Mouse (Mus musculus): Measurements from ENCODE around the gene Rap1gap2.

Rap1gap2 gene

DNA sequence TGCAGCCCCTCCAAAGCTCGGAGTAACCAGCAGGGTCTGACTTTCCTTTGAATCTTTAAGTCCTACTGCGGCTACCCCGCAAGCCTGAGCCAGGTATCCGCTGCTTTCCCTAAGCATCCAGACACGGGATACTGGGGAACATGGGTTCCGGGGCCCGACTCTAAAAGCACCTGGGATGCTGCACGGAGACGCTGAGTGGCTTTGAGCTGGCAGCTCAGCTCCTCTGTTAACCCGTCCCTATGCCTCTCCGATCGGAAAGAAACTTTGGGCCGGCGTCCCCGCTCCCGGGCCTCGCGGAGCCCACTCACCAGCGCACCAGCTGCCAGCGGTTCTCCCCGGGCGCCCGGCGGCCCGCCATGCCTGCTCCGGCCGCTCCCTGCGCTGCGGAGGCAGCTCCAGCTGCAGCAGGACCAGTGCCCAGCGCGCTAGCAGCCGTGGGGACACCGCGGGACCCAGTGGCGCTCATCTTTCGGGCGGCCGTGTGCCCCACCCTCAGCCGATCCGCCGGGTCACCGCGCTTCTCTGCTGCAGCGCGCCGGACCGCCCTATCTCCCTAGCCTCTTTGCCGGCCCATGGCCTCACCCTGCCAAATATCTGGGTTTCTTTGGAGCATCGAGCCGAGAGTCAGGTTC lies at the start of gene Rap1gap2:
TSS of gene Rap1gap2 (minus strand) at position 371 of the 632 bp plus-strand sequence.
- DNase-seq, result no peak

DNA sequence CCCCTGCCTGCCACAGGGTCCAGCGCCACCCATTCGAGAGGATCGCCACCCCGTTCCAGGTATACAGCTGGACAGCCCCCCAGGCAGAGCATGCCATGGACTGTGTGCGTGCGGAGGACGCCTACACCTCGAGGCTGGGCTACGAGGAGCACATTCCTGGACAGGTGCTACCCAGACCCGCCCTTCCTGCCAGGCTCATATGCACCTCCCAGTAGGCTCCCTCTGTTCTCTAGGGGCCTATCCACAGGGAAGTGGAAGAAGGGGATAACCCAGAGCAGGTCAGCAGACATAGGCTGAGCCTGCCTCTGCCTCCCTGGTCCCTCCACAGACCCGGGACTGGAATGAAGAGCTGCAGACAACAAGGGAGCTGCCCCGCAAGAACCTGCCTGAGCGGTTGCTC lies 49.6 kb upstream of the Rap1gap2 start:
- DNase-seq, result no peak

DNA sequence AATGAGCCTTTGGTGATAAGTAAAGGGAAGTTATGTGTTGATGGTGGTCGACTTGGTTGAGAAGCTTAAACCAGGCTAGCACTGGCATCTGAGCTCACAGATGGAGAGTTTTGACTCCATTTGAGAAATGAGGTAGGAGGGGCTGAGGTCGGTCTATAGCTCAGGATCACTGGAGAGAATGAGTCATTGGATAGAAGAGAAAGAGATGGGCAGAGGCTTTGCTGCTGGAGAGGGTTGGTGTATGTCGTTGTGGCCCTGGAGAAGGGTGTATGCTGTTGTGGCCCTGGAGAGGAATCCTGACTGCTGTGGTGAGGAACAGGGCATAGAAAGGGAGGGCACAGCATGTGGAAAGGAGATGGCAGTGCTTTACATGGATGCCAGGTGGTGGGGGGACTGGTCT lies 45.2 kb upstream of the Rap1gap2 start:
- no peak for DNase-seq

DNA sequence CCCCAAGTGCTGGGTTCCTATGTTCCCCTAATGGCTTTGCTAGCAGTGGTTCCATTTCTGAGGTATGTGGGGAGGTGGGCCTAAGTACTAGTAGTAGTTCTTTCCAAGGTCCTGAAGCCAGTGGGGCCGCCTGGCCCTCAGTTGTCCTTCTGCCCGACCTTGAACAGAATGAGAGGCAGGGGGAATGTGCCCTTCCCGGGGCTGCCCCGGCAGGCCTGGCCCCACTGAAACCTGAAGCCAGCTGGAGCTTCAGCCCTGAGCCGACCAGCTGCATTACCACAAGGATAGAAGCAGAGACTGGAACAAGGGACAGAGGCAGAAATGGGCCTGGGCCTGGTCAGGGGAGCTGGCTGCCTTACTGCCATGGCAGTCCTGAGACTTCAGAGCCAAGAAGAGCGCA lies 42.7 kb upstream of the Rap1gap2 start:
- DNase-seq, result no peak

DNA sequence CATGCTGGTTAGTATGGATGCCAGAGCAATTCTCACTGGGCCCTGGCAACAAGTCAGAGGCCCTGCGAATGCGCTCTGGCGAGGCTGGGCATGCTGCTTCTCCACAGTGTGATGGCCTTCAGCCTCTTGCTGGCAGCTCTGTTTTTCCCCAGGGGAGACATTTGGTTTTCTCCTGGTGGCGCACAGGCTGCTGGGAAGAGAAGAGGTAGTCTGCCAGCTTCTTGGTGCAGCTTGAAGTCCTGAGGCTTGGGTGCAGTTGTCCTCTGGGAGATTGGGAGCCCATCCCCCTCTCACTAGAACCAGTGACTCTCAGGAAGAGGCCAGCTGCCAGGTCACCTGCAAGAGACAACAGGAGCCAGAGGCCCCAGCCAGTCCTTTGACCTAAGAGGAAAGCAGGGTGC lies 42.1 kb upstream of the Rap1gap2 start:
- DNase-seq, result peak; percentile 66

DNA sequence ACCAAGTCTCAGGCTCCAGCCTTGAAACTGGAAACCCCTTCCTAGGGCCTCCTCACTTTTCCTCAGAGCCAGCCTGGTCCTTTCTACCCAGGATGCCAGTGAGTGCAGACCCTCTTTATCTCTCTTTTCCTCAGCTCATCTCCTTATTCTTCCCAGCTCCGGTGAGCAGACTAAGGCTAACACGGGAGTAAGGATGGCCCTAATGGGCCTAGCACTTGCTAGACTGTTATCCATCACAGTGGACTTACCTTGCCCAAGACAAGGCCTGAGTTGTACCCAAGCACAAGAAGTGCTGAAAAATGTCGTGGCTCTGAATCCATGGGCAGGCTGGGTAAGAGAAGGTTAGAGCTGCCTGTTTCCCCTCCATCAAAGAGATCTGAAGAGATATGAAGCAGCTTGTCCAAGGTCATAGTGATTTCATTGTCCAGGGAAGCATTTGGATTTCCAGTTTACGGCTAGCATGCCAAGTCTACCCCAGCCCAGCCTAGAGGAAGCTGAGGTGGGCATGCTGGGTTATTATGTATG lies 39.9 kb upstream of the Rap1gap2 start:
- DNase-seq, result peak; percentile 28

DNA sequence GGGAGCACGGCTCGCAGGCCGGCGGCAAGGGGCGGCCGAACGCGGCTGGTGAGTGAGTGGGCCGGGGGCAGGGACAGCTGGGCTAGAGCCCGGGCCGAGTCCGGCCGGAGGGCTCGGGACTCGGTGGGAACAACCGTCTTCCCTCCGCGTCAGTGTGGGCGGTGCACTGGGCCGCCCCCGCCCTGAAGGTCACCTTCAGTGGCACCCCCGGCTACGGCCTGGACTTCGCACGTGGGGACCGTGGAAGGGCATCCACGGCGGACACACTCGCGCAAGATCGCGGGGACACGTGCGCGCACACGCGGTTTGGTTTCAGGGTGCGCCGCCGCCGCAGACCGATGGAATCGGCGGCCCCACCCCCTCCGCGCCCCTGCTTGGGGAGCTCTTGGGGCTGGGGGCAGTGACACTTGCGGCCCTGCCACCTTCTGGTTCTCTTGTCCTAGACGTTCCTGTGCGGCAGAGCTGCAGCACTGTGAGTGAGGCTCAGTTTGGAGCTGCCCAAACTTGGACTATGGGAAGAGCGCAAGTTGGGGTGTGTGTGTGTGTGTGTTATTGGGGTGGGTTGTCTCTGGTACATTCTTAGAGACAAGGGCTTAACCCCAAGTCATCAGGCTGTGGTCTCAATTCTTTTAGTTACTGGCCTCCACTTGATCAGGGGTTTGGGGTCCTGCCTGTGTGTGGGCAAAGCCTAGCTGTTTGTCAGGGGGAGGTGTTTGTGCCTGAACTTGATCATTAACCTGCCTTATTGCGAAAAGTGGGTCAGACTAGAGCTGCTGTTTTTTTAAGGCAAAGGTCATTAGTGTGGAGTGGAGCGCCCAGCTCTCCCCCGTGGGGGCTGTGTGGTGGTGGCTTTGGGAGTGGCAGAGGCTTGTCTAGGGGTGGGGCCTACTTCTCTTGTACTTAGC lies 39.2 kb upstream of the Rap1gap2 start:
- DNase-seq, result peak; percentile 61

DNA sequence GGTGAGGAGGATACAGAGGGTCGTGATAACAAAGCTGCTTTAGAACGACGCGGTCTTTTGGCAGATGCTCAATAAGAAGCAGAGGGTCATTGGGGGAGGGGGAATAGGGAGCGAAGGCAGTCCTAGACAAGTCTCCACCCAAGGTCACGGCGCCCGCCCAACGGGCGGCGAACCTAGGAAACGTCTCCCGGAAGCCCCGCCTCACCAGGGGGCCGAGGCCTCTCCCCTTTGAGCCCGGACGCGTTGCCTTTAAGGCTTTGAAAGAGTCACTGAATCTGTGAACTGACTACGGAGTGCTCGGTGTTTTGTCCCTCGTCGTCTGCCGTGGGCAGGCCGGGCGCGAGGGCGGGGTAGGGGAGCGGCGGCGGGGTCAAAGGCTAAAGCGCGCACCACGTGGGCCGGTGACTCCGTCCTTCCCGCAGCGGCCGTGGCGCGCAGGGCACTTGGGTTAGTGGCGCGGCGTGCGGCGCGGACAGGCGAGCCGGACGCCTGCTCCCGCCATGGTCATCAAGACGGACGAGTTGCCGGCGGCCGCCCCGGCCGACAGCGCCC lies 38.5 kb upstream of the Rap1gap2 start, which contains the start of gene Cluh:
TSS of gene Cluh (plus strand) at position 401 of the 552 bp plus-strand sequence.
- DNase-seq, result peak; percentile 96

DNA sequence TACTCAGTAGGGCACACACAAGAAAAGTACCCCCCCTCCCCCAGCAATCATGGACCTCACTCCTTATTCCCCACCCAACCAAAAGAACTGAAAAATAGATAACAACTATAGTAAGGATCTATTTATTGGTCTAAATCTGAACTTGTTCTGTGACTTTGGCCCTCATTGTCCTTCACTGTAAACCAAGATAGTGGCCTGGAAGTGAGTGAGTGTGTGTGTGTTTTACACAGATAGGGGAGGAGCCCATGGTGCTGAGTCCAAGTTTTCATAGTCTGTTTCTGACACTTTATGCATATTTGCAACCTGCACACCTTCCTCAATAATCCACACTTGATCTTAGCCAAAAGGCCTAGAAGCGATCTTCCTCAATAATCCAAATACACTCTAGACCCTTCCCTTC lies 38.0 kb upstream of the Rap1gap2 start:
- no peak for DNase-seq

DNA sequence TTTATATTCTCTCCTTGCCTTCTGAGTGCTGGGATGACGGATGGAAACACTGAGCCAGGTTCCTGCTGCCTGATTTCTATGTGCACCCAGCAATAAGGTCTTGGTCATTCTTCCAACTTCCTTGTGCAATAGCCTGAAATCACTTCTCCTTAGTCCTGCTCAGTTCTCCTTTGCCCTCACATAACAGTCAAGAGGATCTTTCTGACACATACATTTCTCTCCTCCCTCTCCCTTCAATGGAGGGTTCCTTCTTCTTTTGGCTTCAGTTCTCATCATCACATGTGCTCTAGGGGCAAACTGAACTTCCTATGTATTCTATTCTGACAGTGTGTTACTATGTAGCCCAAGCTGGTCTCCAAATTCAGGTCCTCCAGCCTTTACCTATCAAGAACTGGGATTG lies 37.3 kb upstream of the Rap1gap2 start:
- peak; percentile 29 for DNase-seq

DNA sequence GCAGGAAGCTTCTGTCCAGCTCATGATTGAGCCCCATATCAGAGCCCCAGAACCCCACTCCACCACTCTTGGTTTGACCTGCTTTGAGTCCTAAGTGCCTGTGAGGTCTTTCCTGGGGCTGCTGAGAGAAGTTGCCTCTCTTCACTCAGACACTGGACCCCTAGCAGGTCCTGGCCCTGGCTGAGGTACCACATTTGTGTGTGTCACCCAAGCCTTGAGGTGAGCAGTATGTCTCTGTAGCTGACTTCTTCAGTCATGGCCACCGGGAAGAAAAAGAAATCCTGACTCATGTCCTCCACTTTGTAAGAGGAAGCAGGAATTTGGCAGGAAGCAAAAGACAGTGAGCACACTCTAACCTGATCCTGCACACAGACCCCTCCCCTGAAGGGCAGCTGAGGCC lies 28.9 kb upstream of the Rap1gap2 start:
- peak; percentile 34 for DNase-seq

DNA sequence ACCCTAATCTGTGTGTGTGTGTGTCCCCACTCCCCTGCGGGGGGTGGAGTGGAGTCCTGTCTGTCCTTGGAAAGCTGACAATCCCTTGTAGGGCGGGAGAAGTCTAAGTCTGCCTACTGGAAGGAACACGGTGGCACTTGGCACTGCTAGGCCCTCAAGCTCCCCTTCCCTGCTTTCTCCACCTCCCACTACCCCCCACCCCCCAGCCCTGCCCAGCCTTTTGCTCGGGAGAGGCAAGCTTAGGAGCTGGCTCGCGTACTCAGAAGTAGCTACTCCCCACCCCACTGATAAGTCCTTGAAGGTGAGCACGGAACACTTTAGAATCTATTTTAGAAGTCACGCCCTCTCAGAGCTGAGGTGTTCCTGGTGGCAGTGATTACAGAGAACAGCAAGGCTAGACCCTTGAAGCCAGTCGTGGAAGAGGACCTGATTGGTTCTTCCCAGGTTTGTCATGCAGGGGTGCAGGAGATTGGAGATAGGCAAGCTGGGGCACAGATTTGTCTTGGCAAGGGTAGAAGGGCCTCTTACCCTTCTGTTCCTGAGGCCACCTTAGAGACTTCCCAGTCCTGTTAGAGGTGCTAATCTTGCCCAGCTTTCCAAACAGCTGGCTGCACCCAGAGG lies 28.2 kb upstream of the Rap1gap2 start:
- peak; percentile 57 for DNase-seq

DNA sequence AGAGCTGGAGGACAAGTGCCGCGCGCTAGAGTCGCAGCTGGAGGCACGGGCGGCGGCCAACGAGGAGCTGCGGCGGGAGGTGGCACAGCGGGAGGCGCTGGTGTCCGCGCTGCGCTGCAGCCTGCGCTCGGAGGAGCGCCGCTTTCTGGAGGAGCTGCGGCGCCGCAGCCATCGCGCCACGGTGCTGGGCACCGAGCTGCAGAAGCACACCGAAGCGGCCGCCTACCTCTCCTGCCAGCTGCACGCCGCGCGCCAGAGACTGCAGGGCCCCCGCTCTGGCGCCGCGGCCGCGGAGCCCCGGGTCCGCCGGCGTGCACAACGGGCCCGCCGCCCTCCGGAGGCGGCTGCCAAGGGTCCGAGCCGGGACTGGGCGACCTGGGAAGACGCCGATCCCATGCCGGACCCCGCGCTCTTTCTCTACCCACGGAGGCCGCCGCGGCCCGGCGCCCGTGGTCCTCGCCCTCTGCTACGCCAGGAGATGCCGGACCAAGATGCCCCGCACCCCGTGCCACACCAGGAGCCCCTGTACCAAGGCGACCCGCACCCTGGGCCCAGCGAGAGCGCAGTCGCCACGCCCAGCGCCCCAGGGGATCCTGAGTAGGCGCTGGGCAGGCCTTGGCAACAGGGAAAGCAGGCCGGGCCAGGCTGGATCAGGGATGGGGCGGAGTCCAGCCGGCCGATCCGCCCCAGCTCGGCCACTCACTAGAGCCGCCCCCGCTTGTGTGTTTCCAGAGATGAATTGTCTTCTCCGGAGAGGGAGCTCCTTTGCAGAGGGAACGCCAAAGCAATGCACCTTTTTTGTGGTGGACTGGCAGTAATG lies 27.5 kb upstream of the Rap1gap2 start:
- peak; percentile 85 for DNase-seq

DNA sequence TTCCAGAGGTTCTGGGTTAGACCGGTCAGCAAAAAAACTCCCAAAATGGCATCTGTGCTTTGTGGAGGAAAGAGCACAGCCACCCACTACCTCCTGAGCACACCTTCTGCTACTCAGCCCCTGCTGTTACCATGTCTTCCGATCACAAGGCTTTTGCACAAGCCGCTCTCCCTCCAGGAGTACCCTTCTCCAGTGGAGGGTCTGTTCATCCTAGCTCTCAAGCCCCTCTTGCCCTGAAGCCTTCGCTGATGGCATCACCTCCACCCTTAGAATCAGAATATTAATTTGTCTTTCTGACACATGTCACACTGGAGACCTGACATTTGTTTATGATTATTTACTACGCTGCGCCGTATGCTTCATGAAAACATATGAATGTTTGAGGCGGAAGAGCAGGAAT lies 26.8 kb upstream of the Rap1gap2 start:
- DNase-seq, result no peak

DNA sequence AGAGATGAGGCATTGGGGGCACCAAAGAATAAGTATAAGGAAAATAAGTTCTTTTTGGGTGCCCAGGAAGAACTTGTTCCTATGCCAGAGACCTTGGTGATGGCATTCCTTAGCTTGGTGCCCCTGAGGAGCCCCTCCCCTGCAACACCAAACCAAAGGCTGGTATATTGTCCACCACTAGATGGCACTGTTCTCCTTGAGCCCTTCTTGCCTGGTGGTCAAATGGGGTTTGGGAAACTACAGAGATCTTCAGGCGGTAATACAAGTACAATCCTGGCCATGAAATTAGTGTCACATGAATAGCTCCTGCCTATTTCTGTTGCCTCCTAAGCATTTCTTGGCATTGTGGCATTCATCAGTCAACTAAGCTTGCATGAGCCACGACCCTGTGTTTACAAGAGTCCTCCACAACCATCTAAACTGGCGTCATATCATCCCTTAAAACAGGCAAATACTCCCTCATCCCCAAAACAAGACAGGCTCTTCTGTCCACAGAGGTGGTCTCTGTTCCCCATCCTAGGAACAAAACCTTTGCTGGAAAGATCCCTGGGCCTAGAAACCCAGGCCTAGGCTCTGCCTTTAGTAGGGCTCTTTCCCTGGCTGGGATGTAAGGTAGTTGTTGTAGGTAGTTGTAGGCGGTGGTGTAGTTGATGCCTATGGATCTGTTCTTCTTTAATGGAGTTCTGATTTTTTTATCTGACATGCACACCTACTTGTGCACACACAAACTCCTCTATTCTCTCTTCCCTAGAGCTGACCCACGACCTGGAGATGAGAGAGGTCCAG lies 24.0 kb upstream of the Rap1gap2 start:
- peak; percentile 87 for DNase-seq

DNA sequence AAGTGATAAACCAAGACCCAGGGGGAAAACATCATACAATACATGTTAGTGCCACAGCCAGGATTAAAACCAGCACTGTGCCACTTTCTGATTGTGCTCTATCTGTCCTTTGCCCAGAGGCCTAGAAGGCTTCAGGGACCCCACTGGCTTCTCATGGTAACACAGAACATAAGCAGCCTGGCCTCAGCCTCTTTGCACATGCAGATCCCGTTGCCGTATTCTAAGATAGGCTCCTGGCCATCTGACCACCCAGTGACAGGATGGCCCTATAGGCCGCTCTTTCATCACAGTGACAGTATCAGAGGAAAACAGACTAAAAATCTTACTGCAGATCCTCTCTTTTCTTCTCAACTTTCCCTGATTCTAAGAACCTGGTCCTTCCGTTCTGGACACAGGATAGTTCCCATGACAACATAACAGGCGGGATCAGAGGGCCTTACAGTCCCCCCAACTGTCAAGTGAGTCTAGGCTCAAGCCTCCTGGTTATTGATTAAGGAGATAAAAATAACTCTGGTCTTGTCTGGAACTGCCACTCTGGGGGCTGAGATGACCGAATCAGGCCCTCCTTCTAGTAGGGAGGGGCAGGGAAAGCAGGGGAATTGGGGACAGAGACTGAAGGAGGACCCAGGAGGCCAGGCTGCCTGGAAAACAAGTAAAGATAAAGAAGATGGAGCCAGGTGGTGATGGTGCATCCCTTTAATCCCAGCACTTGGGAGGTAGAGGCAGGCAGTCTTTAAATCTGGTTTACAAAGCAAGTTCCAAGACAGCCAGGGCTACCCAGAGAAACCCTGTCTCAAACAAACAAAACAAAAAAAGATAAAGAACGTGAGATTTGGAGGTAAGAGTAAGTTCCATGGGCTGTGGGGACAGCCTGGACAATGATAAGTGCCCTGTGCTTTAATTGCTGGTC lies 21.4 kb upstream of the Rap1gap2 start:
- DNase-seq, result no peak

DNA sequence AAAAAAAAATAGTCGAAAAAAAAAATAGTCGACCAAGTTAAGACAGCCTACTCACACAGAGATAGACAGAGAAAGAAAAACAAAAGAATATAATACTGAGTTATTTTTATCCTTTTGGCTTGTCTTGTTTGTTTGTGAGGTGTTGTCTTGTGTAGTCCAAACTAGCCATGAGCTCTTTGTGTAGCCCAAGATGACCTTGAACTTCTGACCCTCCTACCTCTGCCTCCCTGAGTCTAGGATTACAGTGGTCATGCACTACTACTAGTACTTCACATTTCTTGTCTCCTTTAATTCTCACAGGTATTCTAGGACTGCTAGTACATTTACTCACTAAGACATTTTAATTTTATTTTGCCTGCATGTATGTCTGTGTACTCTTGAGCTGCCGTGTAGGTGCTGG lies 16.8 kb upstream of the Rap1gap2 start:
- DNase-seq, result no peak

DNA sequence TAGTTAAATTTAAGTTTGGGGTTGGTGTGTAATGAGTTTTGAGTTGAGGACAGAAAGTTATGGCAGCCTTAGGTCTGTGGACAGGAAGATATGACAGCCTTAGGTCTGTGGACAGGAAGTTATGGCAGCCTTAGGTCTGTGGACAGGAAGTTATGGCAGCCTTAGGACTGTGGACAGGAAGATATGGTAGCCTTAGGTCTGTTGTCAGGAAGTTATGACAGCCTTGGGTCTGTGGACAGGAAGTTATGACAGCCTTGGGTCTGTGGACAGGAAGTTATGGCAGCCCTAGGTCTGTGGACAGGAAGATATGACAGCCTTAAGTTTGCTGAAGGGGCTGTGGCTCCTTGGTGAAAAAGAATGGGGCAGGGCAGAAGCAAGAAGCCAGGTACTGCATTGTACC lies 14.6 kb upstream of the Rap1gap2 start:
- no peak for DNase-seq

DNA sequence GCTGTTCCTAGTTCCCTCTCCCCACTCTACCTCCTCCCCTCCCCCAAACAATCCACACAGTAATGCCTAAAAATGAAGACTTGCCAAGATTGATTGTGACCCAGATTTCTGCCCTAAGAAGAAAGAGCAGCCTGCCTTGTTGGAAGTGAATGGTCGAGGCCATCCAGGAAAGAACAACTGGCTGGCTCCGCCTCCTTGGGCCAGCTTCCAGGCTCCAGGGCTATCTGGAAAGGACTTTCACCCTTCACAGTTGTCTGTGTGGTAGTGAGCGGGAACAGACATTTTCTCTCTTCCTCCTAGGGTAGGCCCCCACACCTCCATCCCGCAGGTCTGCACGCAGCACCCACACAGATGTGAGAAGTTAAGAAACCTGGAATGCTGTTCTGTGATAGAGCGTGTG lies 13.0 kb upstream of the Rap1gap2 start:
- DNase-seq, result peak; percentile 48

DNA sequence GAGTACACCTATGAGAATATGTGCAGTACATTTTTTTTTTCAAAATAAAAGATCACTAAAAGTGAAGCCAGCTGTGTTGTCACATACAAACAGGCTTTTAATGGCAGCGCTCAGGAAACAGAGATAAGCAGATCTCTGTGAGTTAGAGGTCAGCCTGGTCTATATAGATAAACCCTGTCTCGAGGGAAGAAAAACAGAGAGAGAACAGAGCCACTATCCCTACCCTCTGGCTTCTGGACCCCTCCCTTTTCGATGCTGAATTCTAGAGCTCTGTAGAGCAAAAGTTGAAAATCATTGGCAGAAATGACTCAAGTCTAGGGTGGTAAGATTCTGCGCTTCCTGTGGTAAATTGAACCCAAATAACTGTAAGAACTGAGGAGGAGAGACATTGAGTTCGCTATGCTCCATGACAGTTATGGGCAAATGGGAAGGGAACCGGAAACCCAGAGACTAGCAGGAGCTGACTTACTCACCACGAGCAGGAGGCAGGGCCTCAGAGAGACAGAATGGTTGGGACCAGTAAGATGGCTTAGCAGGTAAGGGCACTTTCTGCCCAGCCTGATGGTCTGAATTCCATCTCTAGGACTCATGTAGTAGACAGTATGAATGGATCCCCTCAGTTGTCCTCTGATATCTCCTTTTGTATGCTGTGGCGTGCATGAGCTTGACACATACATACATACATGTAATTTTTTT lies 11.4 kb upstream of the Rap1gap2 start:
- DNase-seq, result no peak
